Mouse (Mus musculus) limb, embryonic 11.5 days (tissue): ENCODE data around the gene 1700025G04Rik. TPM values are rescaled to one million over a fixed set of nuclear protein-coding genes. Genes with fewer than 3 reads are reported as not detected.

Source experiments
- ATAC-seq: fragments of 200-750 bp; cut with Nextera tagmentation; 2 replicates; pipeline ENCODE4 v1.8.0; 2017; ENCODE audit warnings: low read depth; ENCODE audit not compliant: insufficient number of reproducible peaks, low FRiP score, low TSS enrichment
- DNase-seq: peaks from one replicate; pipeline ENCODE4 v3.0.0-alpha.2; 2015; ENCODE audit warnings: low spot score
- H3K27ac ChIP-seq: fragments of 300-500 bp; sonication (generic); replicated peaks from 2 replicates; pipeline ENCODE4 v1.5.1; 2014; ENCODE audit warnings: low read depth, mild to moderate bottlenecking, low read length
- H3K27me3 ChIP-seq: fragments of 300-500 bp; sonication (generic); 2 replicates; pipeline ENCODE4 v1.6.1; 2014; ENCODE audit warnings: mild to moderate bottlenecking, low read length, mixed read lengths; ENCODE audit not compliant: control insufficient read depth, insufficient read depth
- H3K36me3 ChIP-seq: fragments of 300-500 bp; sonication (generic); 2 replicates; pipeline ENCODE4 v1.6.1; 2014; ENCODE audit warnings: mild to moderate bottlenecking, low read length, moderate library complexity, mixed read lengths; ENCODE audit not compliant: control insufficient read depth, insufficient read depth
- H3K4me1 ChIP-seq: fragments of 300-500 bp; sonication (generic); 2 replicates; pipeline ENCODE4 v1.6.1; 2014; ENCODE audit warnings: low read length, mixed read lengths; ENCODE audit not compliant: control insufficient read depth, insufficient read depth
- H3K4me2 ChIP-seq: fragments of 300-500 bp; sonication (generic); 2 replicates; pipeline ENCODE4 v1.6.1; 2014; ENCODE audit warnings: low read depth, mild to moderate bottlenecking, moderate library complexity; ENCODE audit not compliant: severe bottlenecking
- H3K4me3 ChIP-seq: fragments of 300-500 bp; sonication (generic); 2 replicates; pipeline ENCODE4 v1.5.1; 2014; ENCODE audit warnings: low read depth, low read length
- H3K9ac ChIP-seq: fragments of 300-500 bp; sonication (generic); 2 replicates; pipeline ENCODE4 v1.6.1; 2014; ENCODE audit warnings: mild to moderate bottlenecking, low read length
- H3K9me3 ChIP-seq: fragments of 300-500 bp; sonication (generic); 2 replicates; pipeline ENCODE4 v1.6.1; 2016; ENCODE audit warnings: low read length; ENCODE audit not compliant: control insufficient read depth
- WGBS: fragments of 180-500 bp; shearing (Covaris S2); extraction: QIAGEN DNeasy Blood & Tissue Kit; methylation state at CpG from one replicate; pipeline ENCODE4 v1.1.7; 2014; 5-methylcytosine and 5-hydroxymethylcytosine counted together
- polyA plus RNA-seq: library from polyadenylated mRNA; unstranded; fragments of >200 nt; fragmentation: Nextera tagmentation; extraction: Ambion mirVana; gene quantifications from 2 replicates; pipeline ENCODE4 v1.2.1, GENCODE M21; 2014

1700025G04Rik gene
- polyA plus RNA-seq, 1 experiment from 2014 or later, result 18.6 TPM

DNA sequence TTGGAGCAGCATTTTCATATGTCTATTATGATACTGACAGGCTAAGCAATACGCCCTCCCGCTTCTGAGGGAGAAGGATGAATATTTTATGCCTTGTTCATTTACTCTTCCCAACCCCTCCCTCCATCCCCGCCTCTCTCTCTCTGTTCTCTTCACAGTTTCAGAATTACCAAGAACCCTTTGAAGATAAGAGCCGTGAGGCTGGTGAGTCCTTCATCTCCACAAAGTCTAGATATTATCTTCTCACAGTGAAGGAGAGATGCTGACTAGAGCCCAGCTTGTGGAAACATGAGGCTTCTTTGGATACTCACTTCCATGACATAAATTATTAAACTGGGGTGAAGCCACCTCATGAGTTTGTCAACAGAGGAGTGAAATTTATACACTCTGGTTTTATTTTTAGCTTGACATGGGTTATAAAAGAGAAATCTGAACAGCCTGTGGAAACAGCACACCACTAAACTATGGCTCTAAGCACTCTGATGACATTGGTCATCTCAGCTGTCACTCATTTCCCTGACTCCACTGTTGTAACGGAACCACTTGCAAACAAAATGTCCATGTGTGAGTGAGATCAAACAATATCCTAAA lies 116.7 kb downstream of the 1700025G04Rik start:
- no peak overlapping the region for H3K4me3 ChIP-seq
- ATAC-seq, result no peak
- no peaks in the 10 kb centered on the region for H3K27me3 ChIP-seq
- no peaks in the 10 kb centered on the region for H3K9me3 ChIP-seq
- no peak overlapping the region for H3K9ac ChIP-seq
- DNase-seq, result no peak
- H3K4me2 ChIP-seq, result no peak overlapping the region
- no peaks in the 10 kb centered on the region for H3K36me3 ChIP-seq
- WGBS, result 84% methylated on average over 5 of the region's 5 CpGs
- no peak overlapping the region for H3K27ac ChIP-seq
- H3K4me1 ChIP-seq, result peaks cover 3% of the 10 kb centered on the region; the same call in 1 of the 2 replicates

DNA sequence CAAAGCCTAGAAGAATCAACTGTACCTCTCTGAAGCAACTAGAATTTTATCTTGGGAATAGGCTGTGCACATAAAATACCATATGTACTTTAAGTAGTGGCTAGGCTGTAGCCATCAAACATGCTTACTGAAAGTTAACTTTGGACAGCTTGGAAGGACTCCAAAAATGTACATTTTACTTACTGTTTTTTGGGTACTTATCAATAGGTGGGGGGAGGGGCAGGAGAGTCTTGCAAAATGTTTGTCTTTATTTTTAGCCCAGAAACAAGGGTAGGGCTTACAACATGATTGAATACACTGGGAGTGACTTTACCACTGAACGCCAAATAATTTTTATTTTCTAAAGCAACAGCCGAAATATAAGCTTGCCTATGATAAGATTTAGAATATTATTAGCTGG lies 118.3 kb downstream of the 1700025G04Rik start:
- H3K36me3 ChIP-seq, result no peaks in the 10 kb centered on the region
- no peaks in the 10 kb centered on the region for H3K4me1 ChIP-seq
- no peaks in the 10 kb centered on the region for H3K27me3 ChIP-seq
- H3K9me3 ChIP-seq, result no peaks in the 10 kb centered on the region
- no peak overlapping the region for H3K27ac ChIP-seq
- H3K4me3 ChIP-seq, result no peak overlapping the region
- DNase-seq (no peak), ATAC-seq (no peak)
- no peak overlapping the region for H3K9ac ChIP-seq
- 93% methylated on average over 2 of the region's 2 CpGs for WGBS
- no peak overlapping the region for H3K4me2 ChIP-seq

DNA sequence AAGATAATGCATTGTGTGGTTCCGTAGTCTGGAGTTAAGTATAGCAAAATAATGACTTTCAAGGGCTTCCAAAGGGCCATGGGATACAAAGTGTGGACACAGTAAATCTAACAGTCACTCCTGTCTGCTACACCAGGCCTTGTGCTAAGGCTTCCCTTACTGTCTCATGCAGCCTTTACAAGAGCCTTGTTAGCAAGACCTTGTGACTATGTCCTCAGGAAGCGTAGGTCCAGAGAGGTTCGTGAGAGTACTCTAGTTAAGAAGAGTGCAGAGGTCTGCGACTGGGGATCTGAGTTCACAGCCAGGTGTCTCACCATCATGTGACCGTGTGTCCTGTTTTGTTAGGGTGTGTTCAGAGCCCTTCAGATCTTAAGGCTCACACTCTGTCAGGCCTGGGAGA lies 121.8 kb downstream of the 1700025G04Rik start:
- Histone ChIP-seq H3K27ac (no peak overlapping the region), H3K9ac (no peak overlapping the region), H3K4me1 (no peaks in the 10 kb centered on the region), H3K4me3 (no peak overlapping the region), H3K36me3 (no peaks in the 10 kb centered on the region), H3K9me3 (no peaks in the 10 kb centered on the region), H3K27me3 (no peaks in the 10 kb centered on the region), H3K4me2 (no peak overlapping the region)
- WGBS, result 88% methylated on average over 5 of the region's 5 CpGs
- ATAC-seq (no peak), DNase-seq (no peak)

GRCm38 (mm10) chr1:151964811-151965210 lies 125.1 kb downstream of the 1700025G04Rik start:
- H3K9me3 ChIP-seq, result no peaks in the 10 kb centered on the region
- no peak overlapping the region for H3K4me2 ChIP-seq
- no peak for ATAC-seq
- WGBS, result 94% methylated on average over 2 of the region's 2 CpGs
- peaks cover 6% of the 10 kb centered on the region for H3K4me1 ChIP-seq
- H3K4me3 ChIP-seq, result no peak overlapping the region
- H3K9ac ChIP-seq, result no peak overlapping the region
- H3K36me3 ChIP-seq, result no peaks in the 10 kb centered on the region
- H3K27ac ChIP-seq, result no peak overlapping the region
- H3K27me3 ChIP-seq, result no peaks in the 10 kb centered on the region
- no peak for DNase-seq

DNA sequence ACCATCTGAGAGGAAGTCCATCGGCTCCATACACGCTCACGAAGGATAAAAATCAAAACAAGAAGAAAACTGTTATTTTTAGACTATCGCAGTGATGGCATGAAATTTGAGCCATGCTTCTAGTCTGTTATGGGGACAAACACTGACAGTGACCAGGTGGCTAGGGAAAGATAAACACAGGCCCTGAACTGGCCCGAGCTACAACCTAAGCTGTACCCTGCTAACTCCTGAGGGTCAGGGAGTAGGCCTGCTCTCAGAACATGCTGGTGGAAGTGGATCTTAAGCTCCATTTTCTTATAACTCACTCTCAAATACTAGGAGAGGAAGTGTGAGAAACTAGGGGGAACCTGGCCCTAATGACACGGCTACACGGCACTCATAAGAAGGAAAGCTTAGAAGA lies 126.7 kb downstream of the 1700025G04Rik start:
- 80% methylated on average over 7 of the region's 7 CpGs for WGBS
- Histone ChIP-seq H3K27ac (no peak overlapping the region), H3K36me3 (no peaks in the 10 kb centered on the region), H3K9me3 (no peaks in the 10 kb centered on the region), H3K4me3 (no peak overlapping the region), H3K27me3 (no peaks in the 10 kb centered on the region), H3K4me2 (no peak overlapping the region), H3K4me1 (peaks cover 6% of the 10 kb centered on the region), H3K9ac (no peak overlapping the region)
- DNase-seq, result no peak
- no peak for ATAC-seq

DNA sequence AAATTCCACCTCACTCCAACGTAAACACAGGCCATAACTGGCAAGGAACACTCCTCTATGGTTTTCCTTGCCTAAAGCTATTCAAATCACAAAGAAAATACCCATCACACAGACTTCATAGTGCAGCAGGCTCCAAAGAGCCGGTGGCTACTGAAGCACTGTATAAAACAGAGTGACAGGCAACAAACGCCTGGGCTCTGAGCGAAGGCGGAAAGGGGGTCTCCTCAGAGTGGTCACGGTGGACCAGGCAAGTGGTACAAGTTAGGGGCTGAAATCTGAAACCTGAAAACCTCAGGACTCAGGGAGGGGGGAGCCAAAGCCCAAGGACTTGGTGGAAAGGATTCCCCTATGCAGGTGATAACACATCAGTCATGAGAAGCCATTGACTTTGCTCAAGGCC lies 127.8 kb downstream of the 1700025G04Rik start:
- H3K4me1 ChIP-seq, result peaks cover 6% of the 10 kb centered on the region
- no peak for ATAC-seq
- no peaks in the 10 kb centered on the region for H3K9me3 ChIP-seq
- H3K4me3 ChIP-seq, result no peak overlapping the region
- 36% methylated on average over 6 of the region's 6 CpGs for WGBS
- H3K9ac ChIP-seq, result no peak overlapping the region
- no peaks in the 10 kb centered on the region for H3K36me3 ChIP-seq
- no peak overlapping the region for H3K27ac ChIP-seq
- no peaks in the 10 kb centered on the region for H3K27me3 ChIP-seq
- no peak for DNase-seq
- H3K4me2 ChIP-seq, result no peak overlapping the region

DNA sequence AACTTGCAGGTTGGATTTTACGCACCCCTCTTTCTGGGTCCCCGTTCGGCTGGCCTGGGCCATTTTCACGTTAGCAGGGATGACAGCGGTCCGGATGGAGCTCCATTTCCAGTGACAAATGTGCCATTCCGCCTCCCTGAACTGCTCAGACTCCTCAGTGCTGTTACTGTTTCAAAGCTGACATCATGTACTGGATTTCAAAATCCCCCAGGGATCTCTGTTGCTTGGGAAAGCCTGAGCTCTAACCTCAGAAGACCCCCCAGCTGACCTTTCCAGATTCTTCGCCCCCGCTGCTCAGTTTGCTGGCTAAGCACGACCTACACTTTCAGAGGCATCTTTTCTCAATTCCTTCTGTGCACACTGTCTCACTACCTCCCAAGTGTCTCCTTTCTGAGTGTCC lies 128.7 kb downstream of the 1700025G04Rik start:
- ATAC-seq (no peak), DNase-seq (no peak)
- H3K4me1 ChIP-seq, result peaks cover 6% of the 10 kb centered on the region
- whole genome bisulfite sequencing, result 79% methylated on average over 10 of the region's 10 CpGs
- no peaks in the 10 kb centered on the region for H3K27me3 ChIP-seq
- H3K9me3 ChIP-seq, result no peaks in the 10 kb centered on the region
- H3K9ac ChIP-seq, result no peak overlapping the region
- H3K27ac ChIP-seq, result no peak overlapping the region
- H3K4me2 ChIP-seq, result no peak overlapping the region
- H3K4me3 ChIP-seq, result no peak overlapping the region
- H3K36me3 ChIP-seq, result no peaks in the 10 kb centered on the region

DNA sequence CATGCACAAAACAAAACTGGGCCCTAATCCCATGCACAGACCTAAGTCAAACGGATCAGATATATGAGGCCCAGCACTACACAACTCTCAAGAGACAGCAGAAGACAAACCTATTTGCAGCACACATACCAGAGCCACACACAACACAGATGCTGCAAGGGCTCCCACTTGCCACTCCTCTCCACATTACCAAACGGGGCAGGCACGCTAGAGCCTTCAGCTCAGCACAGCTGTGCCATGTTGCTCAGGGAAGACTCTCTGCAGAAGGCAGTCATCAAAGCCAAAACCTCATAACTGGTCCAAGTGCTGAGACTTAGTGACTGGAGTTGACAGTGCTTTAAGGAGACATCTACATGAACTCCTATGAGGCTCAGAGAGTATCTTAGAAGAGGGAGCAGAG lies 130.9 kb downstream of the 1700025G04Rik start:
- H3K4me1 ChIP-seq, result peaks cover 6% of the 10 kb centered on the region
- H3K4me3 ChIP-seq, result no peak overlapping the region
- no peak for DNase-seq
- H3K9me3 ChIP-seq, result no peaks in the 10 kb centered on the region
- no peaks in the 10 kb centered on the region for H3K27me3 ChIP-seq
- no peak overlapping the region for H3K9ac ChIP-seq
- no peak overlapping the region for H3K4me2 ChIP-seq
- no peaks in the 10 kb centered on the region for H3K36me3 ChIP-seq
- ATAC-seq, result no peak
- H3K27ac ChIP-seq, result no peak overlapping the region
- 68% methylated on average over 3 of the region's 3 CpGs for WGBS

DNA sequence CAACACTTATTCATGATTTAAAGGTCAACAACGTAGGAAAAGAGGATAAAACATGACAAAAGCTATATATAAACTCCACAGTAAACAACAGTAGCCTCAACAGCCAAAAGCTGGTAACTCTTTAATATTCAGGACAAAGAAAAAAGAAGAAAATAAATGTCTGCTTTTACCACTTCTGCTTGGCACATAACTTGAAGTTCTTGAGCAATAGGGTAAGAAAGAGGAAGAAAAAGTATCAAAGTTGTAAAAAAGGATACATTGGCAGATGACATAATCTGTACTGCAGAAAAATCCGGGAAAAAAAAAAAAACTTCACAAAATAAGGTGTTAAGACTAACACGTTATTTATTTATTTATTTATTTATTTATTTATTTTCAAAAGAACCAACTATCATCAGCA lies 131.5 kb downstream of the 1700025G04Rik start:
- no peak overlapping the region for H3K9ac ChIP-seq
- peaks cover 6% of the 10 kb centered on the region for H3K4me1 ChIP-seq
- no peaks in the 10 kb centered on the region for H3K27me3 ChIP-seq
- ATAC-seq (no peak), DNase-seq (no peak)
- no peak overlapping the region for H3K27ac ChIP-seq
- H3K4me3 ChIP-seq, result no peak overlapping the region
- WGBS, result 87% methylated on average over 3 of the region's 3 CpGs
- no peak overlapping the region for H3K4me2 ChIP-seq
- no peaks in the 10 kb centered on the region for H3K9me3 ChIP-seq
- no peaks in the 10 kb centered on the region for H3K36me3 ChIP-seq
